Mouse (Mus musculus) spleen, postnatal 0 days (tissue): Measurements from ENCODE around the gene Acot1. TPM values are rescaled to one million over a fixed set of nuclear protein-coding genes. Genes with fewer than 3 reads are reported as not detected.

ENCODE experiments used
- polyA plus RNA-seq: library from polyadenylated mRNA; unstranded; fragments of >200 nt; fragmentation: Nextera tagmentation; extraction: Ambion mirVana; gene quantifications from 2 replicates; pipeline ENCODE4 v1.2.1, GENCODE M21; 2015

Gene Acot1
- polyA plus RNA-seq: 5.7 and 6.8 TPM in 2 replicates

DNA sequence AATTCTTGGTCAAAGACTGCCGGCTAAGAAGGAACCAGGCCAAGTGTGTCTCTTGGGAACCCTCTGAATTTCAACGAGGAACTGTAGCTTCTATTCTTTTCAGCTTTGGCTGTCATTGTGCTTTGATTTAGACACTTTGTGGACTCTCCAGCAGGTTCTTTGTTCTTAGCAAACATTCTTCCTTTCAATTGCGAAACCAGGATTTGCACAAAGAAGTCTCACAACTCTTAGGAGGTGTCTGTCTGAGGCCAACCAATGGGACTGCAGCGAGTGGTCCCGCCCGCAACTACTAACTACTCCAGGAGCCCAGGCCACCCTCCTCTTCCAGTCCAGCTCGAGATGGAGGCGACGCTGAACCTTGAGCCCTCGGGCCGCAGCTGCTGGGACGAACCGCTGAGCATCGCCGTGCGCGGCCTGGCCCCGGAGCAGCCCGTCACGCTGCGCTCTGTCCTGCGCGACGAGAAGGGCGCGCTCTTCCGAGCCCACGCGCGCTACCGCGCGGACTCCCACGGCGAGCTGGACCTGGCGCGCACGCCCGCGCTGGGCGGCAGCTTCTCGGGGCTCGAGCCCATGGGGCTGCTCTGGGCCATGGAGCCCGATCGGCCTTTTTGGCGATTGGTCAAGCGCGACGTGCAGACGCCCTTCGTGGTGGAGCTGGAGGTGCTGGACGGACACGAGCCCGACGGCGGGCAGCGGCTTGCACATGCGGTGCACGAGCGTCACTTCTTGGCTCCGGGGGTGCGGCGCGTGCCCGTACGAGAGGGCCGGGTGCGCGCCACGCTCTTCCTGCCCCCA is at the start of gene Acot1:
Gene Acot1 (plus strand): TSS at position 320 of the 795 bp plus-strand sequence.

DNA sequence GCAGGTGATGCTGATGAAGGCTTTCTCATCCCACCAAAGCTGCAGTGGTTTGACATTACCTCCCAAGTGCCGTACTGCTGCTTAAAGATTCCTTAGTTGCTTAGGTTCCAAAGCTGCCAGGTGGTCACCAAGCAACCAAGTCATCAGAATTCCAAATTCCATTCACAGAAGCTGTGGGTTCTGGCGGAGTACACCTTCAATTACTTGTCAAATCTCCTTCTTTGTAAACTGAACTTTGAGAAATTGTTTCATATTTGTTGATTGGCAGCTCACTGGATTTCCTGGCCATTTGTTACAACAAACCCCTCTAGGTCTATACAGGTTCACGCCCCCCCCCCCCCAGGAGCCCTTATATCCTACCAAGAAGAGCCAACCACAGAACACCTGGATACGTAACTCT is 24.5 kb upstream of the Acot1 start, which contains the start of gene Heatr4:
Gene Heatr4 (minus strand): TSS at position 101 of the 400 bp plus-strand sequence.

GRCm38 (mm10) chr12:83987583-83988441 is 21.5 kb upstream of the Acot1 start, which contains the start of gene Acot2:
Gene Acot2 (plus strand): TSS chr12:83987861.

DNA sequence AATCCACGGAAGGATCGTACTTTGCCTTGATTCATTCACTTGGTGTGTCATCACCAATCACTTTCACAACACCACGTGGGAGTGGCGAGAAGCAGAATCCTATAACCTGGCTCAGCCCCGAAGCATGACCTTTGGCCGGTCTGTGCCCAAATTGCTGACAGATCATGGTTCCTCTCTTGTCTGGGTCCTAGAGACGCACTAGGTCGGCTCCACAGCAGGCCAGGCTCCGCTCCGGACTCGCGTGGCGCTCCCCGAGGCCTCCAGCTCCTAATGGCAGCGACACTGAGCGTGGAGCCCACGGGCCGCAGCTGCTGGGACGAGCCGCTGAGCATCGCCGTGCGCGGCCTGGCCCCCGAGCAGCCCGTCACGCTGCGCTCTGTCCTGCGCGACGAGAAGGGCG is 29.0 kb downstream of the Acot1 start, which contains the start of gene Acot4:
Gene Acot4 (plus strand): TSS at position 139 of the 400 bp plus-strand sequence.

DNA sequence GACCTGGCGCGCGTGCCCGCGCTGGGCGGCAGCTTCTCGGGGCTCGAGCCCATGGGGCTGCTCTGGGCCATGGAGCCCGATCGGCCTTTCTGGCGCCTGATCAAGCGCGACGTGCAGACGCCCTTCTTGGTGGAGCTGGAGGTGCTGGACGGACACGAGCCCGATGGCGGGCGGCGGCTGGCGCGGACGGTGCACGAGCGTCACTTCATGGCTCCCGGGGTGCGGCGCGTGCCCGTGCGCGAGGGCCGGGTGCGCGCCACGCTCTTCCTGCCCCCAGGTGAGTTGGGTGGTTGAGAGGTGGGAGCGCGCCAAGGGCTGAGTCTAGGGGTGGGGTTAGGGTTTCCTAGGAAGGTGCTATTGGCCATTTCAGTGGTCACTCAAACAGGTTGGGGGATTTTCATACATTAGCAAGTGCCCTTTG is 29.4 kb downstream of the Acot1 start, which contains the start of gene Gm49366:
Gene Gm49366 (plus strand): TSS at position 245 of the 421 bp plus-strand sequence.

DNA sequence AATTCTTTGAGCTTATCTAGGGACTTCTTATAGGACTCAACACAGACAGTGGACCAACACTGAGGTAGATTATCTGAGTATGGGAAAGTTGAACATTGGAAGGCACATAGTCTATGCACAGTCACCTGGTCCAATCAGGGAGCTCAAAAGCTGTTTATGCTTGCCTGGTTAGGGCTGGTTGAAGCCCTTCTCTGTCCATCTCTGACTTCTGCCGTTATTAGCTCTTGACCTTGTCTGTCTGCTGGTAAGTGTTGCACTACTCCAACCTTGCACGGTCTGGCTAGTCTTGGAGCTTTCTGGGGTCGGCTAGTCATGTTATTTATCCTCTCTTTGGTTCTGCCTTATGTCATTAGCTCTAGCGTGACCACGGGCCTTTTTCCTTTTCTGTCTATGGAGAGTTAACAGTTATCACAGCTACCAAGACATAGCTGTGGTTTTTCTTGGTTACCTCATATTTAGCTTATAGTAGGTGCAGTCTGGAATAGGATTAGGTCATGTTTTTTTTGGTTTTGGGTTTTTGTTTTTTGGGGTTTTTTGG is 42.7 kb downstream of the Acot1 start, which contains the start of gene Acot3:
Gene Acot3 (plus strand): TSS at position 208 of the 538 bp plus-strand sequence.

Other genes with a start within 250 kb of the Acot1 start
- gene Papln, start 245.9 kb upstream of the Acot1 start, polyA plus RNA-seq: 0.37 and 0.44 TPM in 2 replicates
- 13.7 and 16.1 TPM in 2 replicates for gene Numb, start 87.6 kb upstream of the Acot1 start, polyA plus RNA-seq
- 11.4 and 13.0 TPM in 2 replicates for gene Riox1, start 58.9 kb upstream of the Acot1 start, polyA plus RNA-seq
- gene Heatr4, start 24.6 kb upstream of the Acot1 start, polyA plus RNA-seq: not detected in 2 replicates
- gene Acot2, start 21.6 kb upstream of the Acot1 start, polyA plus RNA-seq: 19.0 and 19.9 TPM in 2 replicates
- 0.13 TPM in 2 replicates for gene Acot4, start 28.9 kb downstream of the Acot1 start, polyA plus RNA-seq
- gene Gm49366, start 29.4 kb downstream of the Acot1 start, polyA plus RNA-seq: not detected in 2 replicates
- 0.04 TPM in 1 of 2 replicates, not detected in the other for gene Acot3, start 42.7 kb downstream of the Acot1 start, polyA plus RNA-seq
- gene Acot5, start 59.8 kb downstream of the Acot1 start, polyA plus RNA-seq: not detected in 2 replicates
- gene Acot6, start 91.2 kb downstream of the Acot1 start, polyA plus RNA-seq: 0.90 and 1.3 TPM in 2 replicates
- 0.63 and 1.0 TPM in 2 replicates for gene Dnal1, start 104.9 kb downstream of the Acot1 start, polyA plus RNA-seq
- gene Pnma1, start 139.0 kb downstream of the Acot1 start, polyA plus RNA-seq: 0.41 and 0.43 TPM in 2 replicates
- gene Elmsan1, start 209.4 kb downstream of the Acot1 start, polyA plus RNA-seq: 6.1 and 6.8 TPM in 2 replicates